Mouse (Mus musculus): ENCODE measurements around the gene Ntm. TPM values are rescaled to one million over a fixed set of nuclear protein-coding genes. Genes with fewer than 3 reads are reported as not detected.

The Ntm gene
- polyA plus RNA-seq, 1 experiment, result not detected

DNA sequence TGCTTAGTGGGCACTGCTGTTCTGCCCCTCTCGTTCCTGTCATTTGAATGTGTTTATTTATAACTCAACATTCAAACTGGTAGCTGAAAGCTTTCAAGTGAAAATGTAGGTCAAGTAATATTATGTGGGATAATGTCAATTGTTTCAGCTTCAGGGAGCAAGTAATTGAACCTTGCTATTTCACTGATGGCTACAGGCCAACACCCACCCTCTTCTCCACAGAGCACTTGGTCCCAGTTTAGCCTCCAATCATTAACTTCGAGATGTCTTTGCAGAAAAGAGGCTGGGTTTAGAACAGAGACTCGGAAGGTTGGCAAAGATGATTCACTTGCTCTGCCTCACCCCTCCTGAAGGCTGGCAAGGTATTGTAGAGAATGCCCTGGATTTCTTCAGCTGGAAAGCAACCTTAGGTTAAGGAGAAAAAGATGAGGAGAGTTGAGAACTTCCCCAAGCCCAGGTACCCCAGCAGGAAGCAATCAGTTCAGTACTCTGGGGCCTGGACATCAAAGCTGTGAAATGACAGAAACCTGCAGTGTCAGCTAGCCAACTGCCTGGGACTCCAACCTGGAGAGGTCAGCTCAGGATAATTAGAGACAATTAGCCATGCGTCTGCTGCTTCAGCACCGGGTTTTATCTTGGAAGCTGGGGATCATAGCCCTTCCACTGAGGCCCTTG, 741.9 kb downstream of the Ntm start:
- Histone ChIP-seq H3K27me3 (ENCODE audit: control insufficient read depth, insufficient read depth, insufficient read length) (no peaks in the 10 kb centered on the region), H3K4me3 (ENCODE audit: insufficient read depth, poor library complexity, severe bottlenecking) (no peak overlapping the region), H3K36me3 (ENCODE audit: control insufficient read depth, insufficient read depth) (no peaks in the 10 kb centered on the region), H3ac (ENCODE audit: control insufficient read depth, insufficient read length, low read depth) (no peak overlapping the region), H3K79me2 (ENCODE audit: control insufficient read depth, insufficient read depth) (no peaks in the 10 kb centered on the region), H3K79me3 (ENCODE audit: low read depth) (no peaks in the 10 kb centered on the region)
- TF ChIP-seq CTCF (IDR thresholded peaks at IDR 0.05; ENCODE audit: control insufficient read depth, insufficient read depth, insufficient read length) (no peak), MYOG (IDR thresholded peaks at IDR 0.05; ENCODE audit: control insufficient read depth, extremely low read depth, insufficient read length) (no peak), FOSL1 (IDR thresholded peaks at IDR 0.05; ENCODE audit: insufficient read depth, low read length, poor library complexity, severe bottlenecking) (no peak), USF1 (IDR thresholded peaks at IDR 0.05; ENCODE audit: low read depth) (no peak), MAX (IDR thresholded peaks at IDR 0.05) (no peak), CEBPB (IDR thresholded peaks at IDR 0.05; ENCODE audit: low read depth) (no peak), MYOD1 (IDR thresholded peaks at IDR 0.05; ENCODE audit: control insufficient read depth, insufficient read length, low read depth) (no peak)

DNA sequence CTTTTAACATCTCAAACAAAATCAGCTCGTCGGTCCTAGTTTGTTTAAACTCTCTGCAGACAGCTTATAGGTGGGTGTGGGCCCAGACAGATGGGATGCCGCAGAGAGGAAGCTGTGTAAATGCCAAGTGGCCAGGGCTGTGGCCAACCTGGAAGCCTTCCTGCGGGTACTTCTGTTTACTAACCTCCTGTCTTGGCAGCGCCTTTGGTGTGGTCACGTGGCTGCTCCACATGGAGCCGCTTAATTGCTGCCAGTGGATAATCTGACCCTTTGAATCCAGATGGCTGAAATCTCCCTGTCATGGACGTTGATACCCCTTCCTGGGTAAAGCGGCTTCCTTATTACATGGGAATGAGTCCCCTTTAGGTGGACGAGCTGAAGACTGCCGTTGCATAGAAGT, 742.4 kb downstream of the Ntm start:
- no peak overlapping the region for H3ac ChIP-seq (ENCODE audit: control insufficient read depth, insufficient read length, low read depth)
- H3K36me3 ChIP-seq (ENCODE audit: control insufficient read depth, insufficient read depth), result no peaks in the 10 kb centered on the region
- H3K79me3 ChIP-seq (ENCODE audit: low read depth), result no peaks in the 10 kb centered on the region
- TF ChIP-seq FOSL1 (IDR thresholded peaks at IDR 0.05; ENCODE audit: insufficient read depth, low read length, poor library complexity, severe bottlenecking), result no peak
- no peak for TF ChIP-seq CTCF (IDR thresholded peaks at IDR 0.05; ENCODE audit: control insufficient read depth, insufficient read depth, insufficient read length)
- TF ChIP-seq MYOD1 (IDR thresholded peaks at IDR 0.05; ENCODE audit: control insufficient read depth, insufficient read length, low read depth), result no peak
- TF ChIP-seq CEBPB (IDR thresholded peaks at IDR 0.05; ENCODE audit: low read depth), result no peak
- TF ChIP-seq MAX (IDR thresholded peaks at IDR 0.05), result no peak
- TF ChIP-seq MYOG (IDR thresholded peaks at IDR 0.05; ENCODE audit: control insufficient read depth, extremely low read depth, insufficient read length), result no peak
- no peak for TF ChIP-seq USF1 (IDR thresholded peaks at IDR 0.05; ENCODE audit: low read depth)
- no peak overlapping the region for H3K4me3 ChIP-seq (ENCODE audit: insufficient read depth, poor library complexity, severe bottlenecking)
- no peaks in the 10 kb centered on the region for H3K79me2 ChIP-seq (ENCODE audit: control insufficient read depth, insufficient read depth)
- H3K27me3 ChIP-seq (ENCODE audit: control insufficient read depth, insufficient read depth, insufficient read length), result no peaks in the 10 kb centered on the region

DNA sequence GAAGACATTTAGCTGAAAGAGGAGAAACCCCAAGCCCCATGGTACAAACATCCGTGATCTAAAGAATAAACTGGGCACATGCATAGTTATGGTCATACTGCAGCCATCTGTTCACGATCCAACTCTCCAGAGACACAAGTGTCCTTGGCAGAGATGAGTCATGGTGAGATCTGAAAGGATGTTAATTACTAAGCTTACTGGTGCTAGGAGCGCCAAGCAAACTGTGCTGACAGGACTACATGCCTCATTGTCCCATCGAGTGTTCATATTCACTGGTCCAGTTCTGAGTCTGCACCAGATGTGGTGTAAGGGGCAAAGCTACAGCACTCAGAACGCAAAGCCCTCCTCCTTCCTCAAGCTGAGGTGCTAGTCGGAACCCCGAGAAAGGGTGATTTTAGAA, 745.0 kb downstream of the Ntm start:
- no peak for TF ChIP-seq CTCF (IDR thresholded peaks at IDR 0.05; ENCODE audit: control insufficient read depth, insufficient read depth, insufficient read length)
- TF ChIP-seq MYOD1 (IDR thresholded peaks at IDR 0.05; ENCODE audit: control insufficient read depth, insufficient read length, low read depth), result no peak
- TF ChIP-seq FOSL1 (IDR thresholded peaks at IDR 0.05; ENCODE audit: insufficient read depth, low read length, poor library complexity, severe bottlenecking), result no peak
- TF ChIP-seq MYOG (IDR thresholded peaks at IDR 0.05; ENCODE audit: control insufficient read depth, extremely low read depth, insufficient read length), result no peak
- no peak for TF ChIP-seq MAX (IDR thresholded peaks at IDR 0.05)
- no peak for TF ChIP-seq CEBPB (IDR thresholded peaks at IDR 0.05; ENCODE audit: low read depth)
- no peaks in the 10 kb centered on the region for H3K36me3 ChIP-seq (ENCODE audit: control insufficient read depth, insufficient read depth)
- no peaks in the 10 kb centered on the region for H3K27me3 ChIP-seq (ENCODE audit: control insufficient read depth, insufficient read depth, insufficient read length)
- no peak overlapping the region for H3K4me3 ChIP-seq (ENCODE audit: insufficient read depth, poor library complexity, severe bottlenecking)
- H3K79me2 ChIP-seq (ENCODE audit: control insufficient read depth, insufficient read depth), result no peaks in the 10 kb centered on the region
- H3K79me3 ChIP-seq (ENCODE audit: low read depth), result no peaks in the 10 kb centered on the region
- H3ac ChIP-seq (ENCODE audit: control insufficient read depth, insufficient read length, low read depth), result no peak overlapping the region

DNA sequence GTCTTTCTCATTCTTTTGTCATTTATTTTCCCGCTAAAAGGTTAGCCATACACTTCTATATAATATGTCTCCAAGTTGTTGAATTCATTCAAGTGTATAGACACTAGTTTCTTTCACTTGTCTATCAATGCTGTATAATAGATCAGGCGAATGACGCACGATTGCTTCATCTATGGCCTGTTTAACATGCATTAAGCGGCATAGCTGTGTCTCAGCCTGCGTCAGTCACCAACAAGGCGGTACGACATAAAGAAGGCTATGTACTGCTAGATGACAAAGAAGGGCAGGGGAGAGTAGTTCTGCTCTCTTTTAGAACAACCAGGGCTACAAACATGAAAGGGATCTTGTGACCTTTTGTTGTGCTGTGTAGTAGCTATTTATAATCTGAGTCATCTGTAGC, 746.4 kb downstream of the Ntm start:
- TF ChIP-seq MAX (IDR thresholded peaks at IDR 0.05), result no peak
- TF ChIP-seq FOSL1 (IDR thresholded peaks at IDR 0.05; ENCODE audit: insufficient read depth, low read length, poor library complexity, severe bottlenecking), result no peak
- no peak for TF ChIP-seq CEBPB (IDR thresholded peaks at IDR 0.05; ENCODE audit: low read depth)
- TF ChIP-seq MYOD1 (IDR thresholded peaks at IDR 0.05; ENCODE audit: control insufficient read depth, insufficient read length, low read depth), result no peak
- no peak for TF ChIP-seq USF1 (IDR thresholded peaks at IDR 0.05; ENCODE audit: low read depth)
- H3K4me3 ChIP-seq (ENCODE audit: insufficient read depth, poor library complexity, severe bottlenecking), result no peak overlapping the region
- H3K79me3 ChIP-seq (ENCODE audit: low read depth), result no peaks in the 10 kb centered on the region
- no peaks in the 10 kb centered on the region for H3K79me2 ChIP-seq (ENCODE audit: control insufficient read depth, insufficient read depth)
- H3K27me3 ChIP-seq (ENCODE audit: control insufficient read depth, insufficient read depth, insufficient read length), result no peaks in the 10 kb centered on the region
- H3K36me3 ChIP-seq (ENCODE audit: control insufficient read depth, insufficient read depth), result no peaks in the 10 kb centered on the region
- no peak overlapping the region for H3ac ChIP-seq (ENCODE audit: control insufficient read depth, insufficient read length, low read depth)

DNA sequence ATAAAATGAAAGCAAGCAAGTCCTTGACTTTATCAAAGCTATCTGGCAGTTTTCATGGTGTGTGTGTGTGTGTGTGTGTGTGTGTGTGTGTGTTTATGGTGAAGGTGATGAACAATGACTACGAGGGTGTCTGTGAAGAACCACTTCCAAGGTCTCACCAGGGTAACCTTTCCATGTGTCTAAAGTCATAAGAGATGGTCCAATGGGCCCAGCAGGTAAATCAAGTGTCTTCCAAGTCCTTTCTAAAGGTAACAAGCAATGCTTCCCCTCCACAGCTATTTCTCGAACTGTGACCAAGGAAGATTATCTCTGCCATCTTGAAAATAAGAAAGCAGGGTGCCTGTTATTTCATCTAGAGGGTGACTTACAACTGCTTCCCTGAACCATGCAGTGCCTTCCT, 747.1 kb downstream of the Ntm start:
- H3K27me3 ChIP-seq (ENCODE audit: control insufficient read depth, insufficient read depth, insufficient read length), result no peaks in the 10 kb centered on the region

More for the DNA sequence above, 747.1 kb downstream of the Ntm start:
- no peak for TF ChIP-seq MAX (IDR thresholded peaks at IDR 0.05)
- no peak for TF ChIP-seq CEBPB (IDR thresholded peaks at IDR 0.05; ENCODE audit: low read depth)
- no peak for TF ChIP-seq MYOG (IDR thresholded peaks at IDR 0.05; ENCODE audit: control insufficient read depth, extremely low read depth, insufficient read length)
- TF ChIP-seq USF1 (IDR thresholded peaks at IDR 0.05; ENCODE audit: low read depth), result no peak
- no peak for TF ChIP-seq FOSL1 (IDR thresholded peaks at IDR 0.05; ENCODE audit: insufficient read depth, low read length, poor library complexity, severe bottlenecking)
- no peak for TF ChIP-seq MYOD1 (IDR thresholded peaks at IDR 0.05; ENCODE audit: control insufficient read depth, insufficient read length, low read depth)
- no peak for TF ChIP-seq CTCF (IDR thresholded peaks at IDR 0.05; ENCODE audit: control insufficient read depth, insufficient read depth, insufficient read length)
- Histone ChIP-seq H3ac (ENCODE audit: control insufficient read depth, insufficient read length, low read depth) (no peak overlapping the region), H3K4me3 (ENCODE audit: insufficient read depth, poor library complexity, severe bottlenecking) (no peak overlapping the region), H3K79me3 (ENCODE audit: low read depth) (no peaks in the 10 kb centered on the region), H3K79me2 (ENCODE audit: control insufficient read depth, insufficient read depth) (no peaks in the 10 kb centered on the region), H3K36me3 (ENCODE audit: control insufficient read depth, insufficient read depth) (no peaks in the 10 kb centered on the region)

Data from C2C12 (cell line).